Mouse (Mus musculus) liver, embryonic 16.5 days (tissue): Measurements from ENCODE around the gene Ttll3. TPM values are rescaled to one million over a fixed set of nuclear protein-coding genes. Genes with fewer than 3 reads are reported as not detected.

Source experiments
- ATAC-seq: fragments of 200-750 bp; cut with Nextera tagmentation; 2 replicates; pipeline ENCODE4 v1.8.0; 2017; ENCODE audit warnings: low read depth, mild to moderate bottlenecking, moderate number of reproducible peaks, moderate library complexity
- H3K27ac ChIP-seq: fragments of 300-500 bp; sonication (generic); 2 replicates; pipeline ENCODE4 v1.5.1; 2014; ENCODE audit warnings: mild to moderate bottlenecking, low read length
- H3K27me3 ChIP-seq: fragments of 300-500 bp; sonication (generic); 2 replicates; pipeline ENCODE4 v1.6.1; 2014; ENCODE audit warnings: low read depth, low read length, mixed read lengths; ENCODE audit not compliant: control insufficient read depth, insufficient read depth
- H3K36me3 ChIP-seq: fragments of 300-500 bp; sonication (generic); 2 replicates; pipeline ENCODE4 v1.6.1; 2014; ENCODE audit warnings: mild to moderate bottlenecking; ENCODE audit not compliant: control insufficient read depth, insufficient read depth
- H3K4me1 ChIP-seq: fragments of 300-500 bp; sonication (generic); 2 replicates; pipeline ENCODE4 v1.6.1; 2014; ENCODE audit warnings: low read depth, low read length, mixed read lengths; ENCODE audit not compliant: control insufficient read depth
- H3K4me2 ChIP-seq: fragments of 300-500 bp; sonication (generic); 2 replicates; pipeline ENCODE4 v1.6.1; 2014; ENCODE audit warnings: low read depth, low read length, mixed read lengths
- H3K4me3 ChIP-seq: fragments of 300-500 bp; sonication (generic); 2 replicates; pipeline ENCODE4 v1.5.1; 2014; ENCODE audit warnings: low read depth, mild to moderate bottlenecking, low read length
- H3K9ac ChIP-seq: fragments of 300-500 bp; sonication (generic); 2 replicates; pipeline ENCODE4 v1.6.1; 2014; ENCODE audit warnings: low read depth, low read length
- H3K9me3 ChIP-seq: fragments of 300-500 bp; sonication (generic); replicated peaks from 2 replicates; pipeline ENCODE4 v1.6.1; 2016; ENCODE audit warnings: low read length; ENCODE audit not compliant: control insufficient read depth
- WGBS: fragments of 180-500 bp; shearing (Covaris S2); extraction: QIAGEN DNeasy Blood & Tissue Kit; methylation state at CpG from one replicate; pipeline ENCODE4 v1.1.7; 2014; ENCODE audit not compliant: insufficient replicate concordance; 5-methylcytosine and 5-hydroxymethylcytosine counted together
- polyA plus RNA-seq: library from polyadenylated mRNA; unstranded; fragments of >200 nt; fragmentation: Nextera tagmentation; extraction: Ambion mirVana; gene quantifications from 2 replicates; pipeline ENCODE4 v1.2.1, GENCODE M21; 2015

Gene Ttll3
- polyA plus RNA-seq, 1 experiment from 2014 or later = 0.90 TPM

- no peaks in the 10 kb centered on the region for H3K36me3 ChIP-seq
- no peak overlapping the region for H3K4me2 ChIP-seq
- H3K4me1 ChIP-seq = peaks cover 3% of the 10 kb centered on the region; the same call in 1 of the 2 replicates
- 64% methylated on average over 12 of the region's 12 CpGs for WGBS
- H3K27ac ChIP-seq = no peak overlapping the region
- no peak for ATAC-seq
- H3K9me3 ChIP-seq = no peaks in the 10 kb centered on the region
- H3K9ac ChIP-seq = no peak overlapping the region
- H3K4me3 ChIP-seq = no peak overlapping the region
- no peaks in the 10 kb centered on the region for H3K27me3 ChIP-seq
Measured at GRCm38 (mm10) chr6:113437135-113437534, 48.1 kb downstream of the Ttll3 start.

DNA sequence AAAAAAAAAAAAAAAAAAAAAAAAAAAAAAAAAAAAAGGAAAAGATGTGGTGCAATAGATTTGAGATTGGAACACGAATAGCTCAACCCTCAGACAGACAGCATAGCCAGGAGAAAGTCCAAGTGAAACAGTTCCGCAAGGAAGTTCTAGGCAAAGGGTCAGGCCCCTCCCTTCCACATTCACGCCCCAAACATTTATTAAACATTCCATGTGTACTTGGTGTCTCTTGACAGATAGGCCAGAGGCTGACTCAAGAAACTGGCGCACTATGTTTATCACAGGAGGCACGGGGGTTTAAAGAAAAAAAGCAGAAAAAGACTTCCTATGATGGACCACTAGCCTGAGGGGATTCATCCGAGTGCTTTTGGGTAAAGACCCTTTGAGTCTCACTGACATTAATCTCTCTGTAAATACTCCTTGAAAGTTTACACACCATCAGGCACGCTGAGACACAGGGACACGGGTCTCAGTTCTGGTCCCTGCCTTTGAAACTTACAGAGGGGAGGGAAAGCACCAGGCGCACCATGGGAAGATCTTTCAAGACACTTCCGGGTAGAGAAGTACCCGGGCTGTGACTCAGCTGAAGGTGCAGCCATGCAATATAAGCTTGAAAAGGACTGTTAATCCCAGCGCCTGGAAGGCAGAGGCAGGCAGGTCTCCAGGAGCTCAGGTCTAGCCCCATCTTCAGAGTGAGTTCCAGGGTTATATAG lies 49.8 kb downstream of the Ttll3 start:
- Histone ChIP-seq H3K27me3 (no peaks in the 10 kb centered on the region), H3K4me1 (peaks cover 15% of the 10 kb centered on the region), H3K9me3 (no peaks in the 10 kb centered on the region), H3K27ac (no peak overlapping the region), H3K4me2 (no peak overlapping the region), H3K9ac (no peak overlapping the region), H3K4me3 (no peak overlapping the region), H3K36me3 (no peaks in the 10 kb centered on the region)
- 46% methylated on average over 12 of the region's 12 CpGs for WGBS
- ATAC-seq = no peak

- H3K27me3 ChIP-seq = no peaks in the 10 kb centered on the region
- no peaks in the 10 kb centered on the region for H3K36me3 ChIP-seq
- no peak overlapping the region for H3K9ac ChIP-seq
- ATAC-seq = no peak
- H3K27ac ChIP-seq = no peak overlapping the region
- H3K4me3 ChIP-seq = no peak overlapping the region
- H3K4me2 ChIP-seq = no peak overlapping the region
- H3K4me1 ChIP-seq = peaks cover 15% of the 10 kb centered on the region
- no peaks in the 10 kb centered on the region for H3K9me3 ChIP-seq
- WGBS = 76% methylated on average over 3 of the region's 3 CpGs
Measured at GRCm38 (mm10) chr6:113440686-113441085, 51.6 kb downstream of the Ttll3 start.

DNA sequence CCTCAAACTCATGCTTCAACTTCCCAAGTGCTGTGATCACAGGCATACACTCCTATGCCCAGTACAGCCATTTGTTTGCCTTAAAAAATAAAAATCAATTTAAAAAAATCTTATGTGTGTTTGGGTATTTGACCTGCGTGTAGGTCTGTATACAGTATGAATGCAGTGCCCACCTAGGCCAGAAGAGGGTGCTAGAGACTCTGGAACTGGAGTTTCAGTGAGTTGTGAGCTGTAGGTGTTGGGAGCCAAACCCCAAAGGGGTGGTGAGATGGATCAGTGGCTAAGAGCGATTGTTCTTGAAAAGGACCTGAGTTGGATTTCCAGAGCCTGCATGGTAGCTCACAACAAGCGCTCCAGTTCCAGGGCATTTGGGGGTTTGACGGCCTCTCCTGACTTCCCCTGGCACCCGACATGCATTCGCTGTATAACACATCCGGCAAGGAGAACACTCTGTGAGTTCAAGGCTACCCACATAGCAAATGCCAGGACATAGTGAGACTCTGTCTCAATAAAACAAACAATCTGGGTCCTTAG lies 52.2 kb downstream of the Ttll3 start:
- H3K9ac ChIP-seq = no peak overlapping the region
- H3K27ac ChIP-seq = no peak overlapping the region
- 0 out of 2 replicates have a peak, but pooled peaks have one; percentile 35 for ATAC-seq
- peaks cover 15% of the 10 kb centered on the region for H3K4me1 ChIP-seq
- no peaks in the 10 kb centered on the region for H3K27me3 ChIP-seq
- no peak overlapping the region for H3K4me3 ChIP-seq
- H3K4me2 ChIP-seq = no peak overlapping the region
- 51% methylated on average over 7 of the region's 7 CpGs for WGBS
- no peaks in the 10 kb centered on the region for H3K9me3 ChIP-seq
- no peaks in the 10 kb centered on the region for H3K36me3 ChIP-seq

DNA sequence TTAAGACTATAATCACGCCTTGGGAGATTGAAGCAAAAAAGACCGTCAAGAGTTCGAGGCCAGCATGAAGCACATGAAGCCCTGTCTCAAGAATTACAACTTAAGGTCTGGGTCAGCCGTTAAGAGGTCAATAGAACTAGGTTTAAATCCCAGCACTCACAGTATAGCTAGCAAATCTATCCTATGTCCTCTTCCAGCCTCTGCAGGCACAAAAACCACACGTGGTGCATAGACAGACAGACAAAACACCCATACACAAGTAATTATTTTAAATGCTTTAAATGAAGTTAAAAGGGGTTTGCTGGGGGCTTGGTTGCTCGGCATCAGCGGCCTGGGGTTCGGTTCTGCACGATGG lies 53.0 kb downstream of the Ttll3 start:
- peak; percentile 7; the same call in 1 of the 2 replicates for ATAC-seq
- peak overlapping the region; percentile 89 for H3K9ac ChIP-seq
- H3K9me3 ChIP-seq = no peaks in the 10 kb centered on the region
- H3K27me3 ChIP-seq = no peaks in the 10 kb centered on the region
- peak overlapping the region; percentile 89 for H3K4me2 ChIP-seq
- H3K4me3 ChIP-seq = peak overlapping the region; percentile 83
- peaks cover 15% of the 10 kb centered on the region for H3K4me1 ChIP-seq
- H3K27ac ChIP-seq = 0 out of 2 replicates have a peak overlapping the region, but pooled peaks have one; percentile 26
- 35% methylated on average over 9 of the region's 9 CpGs for WGBS
- H3K36me3 ChIP-seq = peaks cover 2% of the 10 kb centered on the region; the same call in 1 of the 2 replicates

- peak; percentile 88 for ATAC-seq
- 0 out of 2 replicates have a peak within 1 kb of the TSS, but pooled peaks have one; percentile 26 for H3K27ac ChIP-seq
- peaks cover 7% of the 10 kb centered on the region for H3K36me3 ChIP-seq
- peak within 1 kb of the TSS; percentile 89 for H3K9ac ChIP-seq
- peak within 1 kb of the TSS; percentile 83 for H3K4me3 ChIP-seq
- under 1% methylated on average over 45 of the region's 45 CpGs for WGBS
- no peaks in the 10 kb centered on the region for H3K27me3 ChIP-seq
- H3K9me3 ChIP-seq = no peaks in the 10 kb centered on the region
- H3K4me2 ChIP-seq = peak within 1 kb of the TSS; percentile 89
- peaks cover 15% of the 10 kb centered on the region for H3K4me1 ChIP-seq
Measured at GRCm38 (mm10) chr6:113442442-113443090, 53.5 kb downstream of the Ttll3 start, which contains the start of gene Jagn1. Gene Jagn1 (plus strand): TSS chr6:113442569.

DNA sequence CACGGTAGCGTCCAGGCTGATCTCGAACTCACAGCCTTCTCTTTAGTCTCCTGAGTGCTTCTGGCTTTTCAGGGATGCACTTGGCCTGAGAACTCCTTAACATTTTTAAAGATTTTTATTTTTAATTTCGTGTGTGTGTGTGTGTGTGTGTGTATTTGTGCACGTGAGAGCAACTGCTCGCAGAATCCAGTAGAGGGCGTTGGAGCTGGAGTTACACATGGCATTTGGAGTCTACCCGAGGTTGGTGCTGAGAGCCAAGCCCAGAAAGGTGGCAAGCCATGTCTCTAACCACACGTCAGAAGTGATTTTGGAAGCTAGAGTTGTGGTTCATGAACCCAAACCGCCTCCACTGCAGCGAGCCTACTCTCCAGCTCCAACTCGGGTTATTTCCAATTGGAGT lies 54.0 kb downstream of the Ttll3 start:
- Histone ChIP-seq H3K27me3 (no peaks in the 10 kb centered on the region), H3K4me1 (peaks cover 15% of the 10 kb centered on the region), H3K4me3 (peak overlapping the region; percentile 83), H3K9me3 (no peaks in the 10 kb centered on the region), H3K36me3 (peaks cover 12% of the 10 kb centered on the region), H3K9ac (peak overlapping the region; percentile 89), H3K27ac (no peak overlapping the region), H3K4me2 (peak overlapping the region; percentile 89)
- 39% methylated on average over 12 of the region's 12 CpGs for WGBS
- ATAC-seq = no peak

- ATAC-seq = no peak
- Histone ChIP-seq H3K9me3 (no peaks in the 10 kb centered on the region), H3K27ac (no peak overlapping the region), H3K4me2 (no peak overlapping the region), H3K36me3 (peaks cover 12% of the 10 kb centered on the region), H3K9ac (no peak overlapping the region), H3K27me3 (no peaks in the 10 kb centered on the region), H3K4me3 (no peak overlapping the region), H3K4me1 (peaks cover 15% of the 10 kb centered on the region)
- WGBS = 80% methylated on average over 6 of the region's 8 CpGs
Measured at GRCm38 (mm10) chr6:113444207-113444965, 55.3 kb downstream of the Ttll3 start.
